Mouse (Mus musculus) mature B cell (primary cell): ENCODE data around the gene Cdk5.
"Not testable (repeated sequence)": the region's sequence is repeated elsewhere in the genome, so short reads cannot be mapped to it uniquely, and the experiment has no call there.

ENCODE experiments used
- in situ Hi-C: fragments of 300-500 bp; cut with MboI; formaldehyde crosslinking; loops from 2 replicates; pipeline ENCODE4 v1.14.3; 2019

The Cdk5 gene

DNA sequence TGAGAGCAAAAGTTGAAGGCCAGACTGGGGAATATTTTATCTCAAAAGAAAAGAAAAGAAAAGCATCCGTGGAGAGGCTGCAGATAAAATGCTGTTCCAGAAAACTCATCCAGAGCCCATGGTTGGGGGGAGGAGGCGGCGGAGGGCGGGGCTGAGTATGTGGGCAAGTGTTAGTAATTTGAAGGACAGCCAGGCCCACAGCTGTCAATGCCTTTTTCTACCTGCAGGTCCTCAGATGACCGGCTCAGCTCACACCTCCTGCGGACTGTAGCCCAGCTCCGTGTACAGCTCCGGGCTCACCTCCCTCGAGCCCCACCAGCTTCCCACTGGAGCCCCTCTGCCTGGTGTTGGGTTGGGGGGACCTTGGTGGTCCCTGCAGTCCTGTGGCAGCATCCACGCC is 23.6 kb downstream of the Cdk5 start:
- in situ Hi-C loops: no loop called here

DNA sequence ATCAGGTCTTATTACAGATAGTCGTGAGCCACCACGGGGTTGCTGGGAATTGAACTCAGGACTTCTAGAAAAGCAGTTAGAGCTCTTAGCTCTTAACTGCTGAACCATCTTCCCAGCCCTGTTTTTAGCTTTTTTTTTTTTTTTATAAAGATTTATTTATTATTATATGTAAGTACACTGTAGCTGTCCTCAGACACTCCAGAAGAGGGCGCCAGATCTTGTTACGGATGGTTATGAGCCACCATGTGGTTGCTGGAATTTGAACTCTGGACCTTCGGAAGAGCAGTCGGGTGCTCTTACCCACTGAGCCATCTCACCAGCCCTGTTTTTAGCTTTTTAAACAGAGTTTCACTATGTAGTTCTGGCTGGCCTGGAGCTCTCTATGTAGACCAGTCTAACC is 27.1 kb downstream of the Cdk5 start:
- in situ Hi-C loops: not testable (repeated sequence)

DNA sequence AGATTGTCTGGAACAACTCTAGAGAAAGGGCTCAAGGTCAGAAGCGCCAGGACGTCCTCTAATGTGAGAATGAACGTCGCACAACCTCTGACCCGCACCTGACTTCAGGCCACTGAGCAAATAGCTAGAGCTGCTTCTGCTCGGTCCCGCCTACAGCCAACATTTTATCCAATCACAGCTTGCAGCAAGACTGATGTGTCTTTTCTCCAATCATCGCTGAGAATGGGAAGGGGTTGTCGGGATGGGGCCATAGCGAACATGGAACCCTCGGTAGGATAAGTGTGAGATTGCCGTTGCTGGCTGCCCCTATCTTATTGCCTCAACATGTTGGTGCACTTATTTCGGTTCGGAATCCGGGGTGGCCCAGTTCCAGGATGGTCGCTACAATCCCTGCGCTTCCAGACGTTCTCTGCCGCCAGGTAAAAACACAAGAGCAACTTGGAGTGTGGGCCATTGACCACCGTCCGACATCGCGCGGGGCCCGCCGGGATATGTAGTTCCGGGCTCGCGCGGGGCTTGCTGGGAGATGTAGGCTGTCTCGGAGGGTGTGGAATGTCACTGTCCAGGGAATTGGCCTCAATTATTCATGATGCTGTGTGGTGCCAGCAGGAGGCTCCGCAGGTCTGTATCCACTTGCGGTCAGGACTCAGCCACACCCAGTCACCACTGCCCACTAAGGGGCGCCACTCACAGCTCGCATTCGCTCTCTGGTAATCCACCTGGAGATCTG is 29.0 kb downstream of the Cdk5 start:
- in situ Hi-C loops: no loop called here

DNA sequence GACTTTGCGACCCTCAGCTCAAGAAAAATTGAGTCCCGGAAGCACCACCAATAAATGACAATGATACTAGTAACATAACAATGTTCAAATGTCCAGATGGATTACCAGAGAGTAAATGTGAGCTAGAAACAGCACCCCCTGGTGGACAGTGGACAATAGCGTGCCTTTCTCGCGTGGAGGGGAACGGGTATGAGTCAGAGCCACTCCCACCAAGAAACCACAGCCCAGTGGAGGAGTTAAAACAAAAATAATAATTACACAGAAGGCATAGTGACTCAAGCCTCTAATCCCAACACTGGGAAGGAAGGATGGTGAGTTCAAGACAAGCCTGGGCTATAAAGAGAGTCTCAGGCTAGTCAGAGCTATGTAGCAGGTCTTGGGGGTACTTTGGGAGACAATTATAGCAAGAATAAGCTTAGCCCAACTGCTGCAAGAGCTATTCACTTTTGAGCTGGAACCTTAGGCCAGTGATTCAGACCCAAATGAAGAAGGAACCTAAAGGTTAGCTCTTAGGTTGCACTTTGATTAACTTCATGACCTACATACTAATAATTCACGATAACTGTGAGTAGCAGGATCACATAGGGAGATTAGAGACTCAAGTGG is 29.8 kb downstream of the Cdk5 start, which contains the start of gene Abcb8:
Gene Abcb8 (plus strand): TSS at position 272 of the 606 bp plus-strand sequence.
- in situ Hi-C loops: no loop called here

DNA sequence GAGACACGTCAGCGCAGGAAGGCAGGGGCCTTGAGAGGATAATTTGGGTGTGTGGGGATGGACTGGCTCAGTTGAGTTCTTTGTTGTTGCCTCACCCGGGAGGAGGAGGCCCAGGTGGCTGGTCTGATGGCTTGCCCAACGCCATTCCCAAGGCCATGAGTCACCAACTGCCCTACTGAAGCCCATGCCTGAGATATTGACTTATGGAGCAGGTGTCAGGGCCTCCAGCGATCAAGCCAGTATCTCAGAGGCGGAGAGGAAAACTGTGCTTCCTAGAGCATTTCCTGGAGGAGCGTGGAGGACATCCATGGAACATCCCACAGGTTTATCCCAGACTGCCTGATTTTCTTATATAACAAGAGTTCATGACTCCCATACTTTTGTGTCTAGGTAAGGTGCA is 30.6 kb downstream of the Cdk5 start:
- in situ Hi-C loops: no loop called here

DNA sequence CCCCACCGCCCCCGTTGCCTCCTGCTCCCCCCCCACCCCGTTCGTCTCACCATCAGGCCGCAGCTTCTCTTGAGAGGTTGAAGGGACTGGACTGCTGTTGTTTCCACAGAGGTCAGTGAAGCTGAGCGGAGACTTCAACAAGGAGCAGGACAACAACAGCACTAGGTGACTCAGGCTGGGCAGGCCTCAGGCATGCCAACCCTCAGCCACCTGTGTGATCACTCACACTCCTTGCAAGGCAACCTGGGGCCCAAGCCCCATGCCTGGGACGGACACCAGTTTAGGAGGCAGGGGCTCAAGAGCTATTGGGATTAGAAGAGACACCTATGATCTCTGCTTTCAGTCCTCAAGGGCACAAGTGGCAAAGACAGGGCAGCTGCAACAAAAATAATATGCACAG is 31.5 kb downstream of the Cdk5 start, which contains the start of gene Atg9b:
Gene Atg9b (minus strand): TSS at position 280 of the 400 bp plus-strand sequence.
- in situ Hi-C loops: no loop called here

DNA sequence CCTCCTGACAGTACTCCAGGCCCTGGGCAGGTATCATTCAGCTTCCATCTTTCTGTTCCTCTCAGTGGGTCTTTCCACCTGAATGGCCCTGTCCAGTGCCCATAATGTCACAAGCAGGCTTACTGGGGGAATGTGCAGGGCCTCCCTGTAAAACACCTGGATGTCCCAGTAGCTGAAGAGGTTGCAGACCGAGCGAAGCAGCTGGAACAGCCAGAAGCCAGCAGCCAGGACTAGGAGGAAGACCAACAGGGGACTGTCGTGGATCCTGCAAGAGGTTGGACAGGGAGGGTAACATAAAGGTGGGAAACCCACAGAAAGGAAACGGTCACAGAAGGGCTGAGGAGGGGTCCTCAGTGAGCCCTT is 33.7 kb downstream of the Cdk5 start:
- in situ Hi-C loops: no loop called here

DNA sequence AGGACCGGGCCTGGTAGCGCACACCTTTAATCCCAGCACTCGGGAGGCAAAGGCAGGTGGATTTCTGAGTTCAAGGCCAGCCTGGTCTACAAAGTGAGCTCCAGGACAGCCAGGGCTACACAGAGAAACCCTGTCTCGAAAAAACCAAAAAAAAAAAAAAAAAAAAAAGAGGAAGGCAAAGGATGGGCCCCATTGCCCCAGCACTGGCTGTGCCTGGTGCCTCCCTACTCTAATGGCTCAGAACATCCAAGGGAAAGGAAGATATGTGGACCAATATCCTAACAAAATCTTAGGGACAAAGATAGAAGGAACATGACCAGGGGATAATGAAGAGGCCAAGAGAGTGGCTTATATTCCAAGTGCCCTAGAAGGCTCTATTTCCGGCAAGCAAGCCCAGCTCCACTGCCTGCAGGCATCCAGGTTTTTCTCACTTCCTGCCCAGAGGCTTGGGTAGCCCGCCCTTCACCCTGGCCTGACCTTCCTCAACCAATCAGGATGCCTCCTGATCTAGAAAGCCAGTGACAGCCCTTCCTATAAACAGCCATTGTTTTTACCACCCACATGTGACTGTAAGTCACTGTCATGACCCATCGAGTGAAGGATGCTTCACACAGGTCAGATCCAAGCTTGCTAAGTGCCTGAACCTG is 34.2 kb downstream of the Cdk5 start:
- in situ Hi-C loops: no loop called here

DNA sequence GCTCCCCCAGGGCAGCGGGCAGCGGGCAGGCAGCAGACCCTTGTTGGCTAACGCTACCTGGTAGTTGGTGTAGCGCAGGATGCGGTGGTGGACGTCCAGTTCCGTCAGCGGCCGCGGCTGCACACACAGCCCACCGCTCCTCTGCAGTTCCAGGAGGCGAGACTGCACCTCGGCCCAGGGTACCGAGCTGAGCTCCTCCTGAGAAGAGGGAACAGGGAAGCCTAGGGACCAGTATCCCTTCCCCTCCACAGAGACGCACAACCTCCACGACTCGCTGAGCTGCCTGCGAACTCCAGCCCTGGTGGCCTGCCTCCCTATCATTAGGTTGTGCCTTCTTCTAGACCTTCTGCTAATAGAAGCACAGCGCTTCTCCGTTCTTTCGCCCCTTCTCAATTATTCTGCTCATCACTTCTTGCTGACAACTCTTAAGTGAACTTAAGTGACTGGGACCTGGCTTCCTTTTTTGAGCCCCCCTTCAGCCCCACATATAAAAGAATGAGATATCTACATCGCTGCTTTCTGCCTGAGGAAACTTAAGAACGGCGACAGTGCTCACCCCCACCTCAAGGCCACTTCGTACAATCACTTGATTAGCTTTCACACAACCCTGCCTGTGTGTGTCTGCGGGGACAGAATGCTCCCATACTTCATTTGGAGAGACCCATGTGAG is 34.9 kb downstream of the Cdk5 start:
- in situ Hi-C loops: no loop called here

DNA sequence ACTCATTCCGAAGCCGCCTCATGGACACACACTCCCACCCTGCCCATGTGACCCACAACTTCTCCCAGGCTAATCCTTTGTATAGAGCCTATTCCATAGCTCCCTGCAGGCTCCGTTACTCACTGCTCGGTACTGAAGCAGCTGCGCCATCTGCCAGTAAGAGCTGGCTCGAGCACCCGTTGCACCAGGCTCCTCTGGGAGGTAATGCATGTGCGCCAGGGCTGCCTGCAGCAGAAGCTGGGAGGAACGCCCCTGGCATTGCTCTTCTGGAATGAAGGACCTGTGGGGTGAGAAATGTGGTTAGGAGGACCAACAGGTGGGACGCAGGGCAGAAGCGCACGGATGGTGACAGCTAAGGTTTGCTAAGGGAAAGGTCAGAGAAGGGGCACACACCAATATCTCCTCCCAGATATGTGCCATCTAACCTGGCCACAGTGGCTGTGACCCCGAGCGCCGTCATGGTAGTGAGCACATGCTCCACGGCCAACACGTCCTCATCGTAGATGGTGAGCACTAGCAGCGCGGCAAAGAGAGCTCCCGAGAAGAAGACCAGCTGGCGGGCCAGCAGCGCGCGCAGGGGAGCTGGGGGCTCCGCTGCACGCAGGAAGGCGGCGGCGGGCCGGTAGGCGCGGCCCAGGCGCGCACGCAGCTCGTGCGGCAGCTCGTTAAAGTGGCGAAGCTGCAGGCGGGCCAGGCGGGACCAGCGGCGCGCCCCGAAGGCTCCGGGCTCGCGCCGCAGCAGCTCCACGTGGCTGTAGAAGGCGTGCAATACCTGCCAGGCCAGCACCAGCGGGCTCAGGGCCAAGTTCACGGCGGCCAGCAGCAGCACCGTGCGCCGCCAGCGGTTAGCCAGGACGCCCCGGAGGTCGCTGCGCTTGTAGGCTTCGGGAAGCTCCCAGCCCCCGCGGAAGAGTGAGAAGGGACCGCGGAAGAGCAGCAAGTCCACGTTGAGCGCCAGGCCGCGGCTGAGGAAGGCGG is 35.8 kb downstream of the Cdk5 start:
- in situ Hi-C loops: no loop called here

DNA sequence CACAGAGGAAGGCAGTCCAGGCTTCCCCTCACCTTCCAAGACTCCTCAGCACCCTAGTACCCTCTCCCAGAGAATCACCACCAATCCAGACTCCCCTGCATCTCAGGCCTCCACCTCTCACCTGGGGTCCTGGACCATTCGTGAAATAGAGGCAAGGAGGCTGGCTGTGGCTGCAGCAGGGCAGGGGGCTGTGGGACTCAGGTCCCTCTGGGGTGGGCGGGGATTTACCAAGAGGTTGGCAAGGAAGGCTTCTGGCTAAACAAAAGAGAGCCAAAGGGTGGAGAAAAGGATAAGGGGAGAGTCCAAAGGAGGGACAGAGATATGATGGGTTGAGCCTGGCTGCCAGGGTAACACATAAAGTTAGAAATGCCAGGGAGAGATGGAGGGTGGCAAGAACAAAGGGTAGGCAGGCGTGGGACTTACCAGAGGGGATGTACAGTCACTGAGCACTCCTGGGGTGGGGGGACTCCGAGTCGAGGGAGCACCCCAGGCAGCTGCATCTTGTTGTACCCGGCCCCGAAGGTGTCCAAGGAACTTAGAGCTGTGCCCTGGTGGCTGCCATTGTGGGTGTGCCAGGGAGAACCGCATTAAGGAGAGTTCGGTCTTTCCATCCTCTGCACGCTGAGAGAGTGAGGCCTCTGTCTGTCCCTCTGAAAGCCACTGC is 37.3 kb downstream of the Cdk5 start:
- in situ Hi-C loops: no loop called here

DNA sequence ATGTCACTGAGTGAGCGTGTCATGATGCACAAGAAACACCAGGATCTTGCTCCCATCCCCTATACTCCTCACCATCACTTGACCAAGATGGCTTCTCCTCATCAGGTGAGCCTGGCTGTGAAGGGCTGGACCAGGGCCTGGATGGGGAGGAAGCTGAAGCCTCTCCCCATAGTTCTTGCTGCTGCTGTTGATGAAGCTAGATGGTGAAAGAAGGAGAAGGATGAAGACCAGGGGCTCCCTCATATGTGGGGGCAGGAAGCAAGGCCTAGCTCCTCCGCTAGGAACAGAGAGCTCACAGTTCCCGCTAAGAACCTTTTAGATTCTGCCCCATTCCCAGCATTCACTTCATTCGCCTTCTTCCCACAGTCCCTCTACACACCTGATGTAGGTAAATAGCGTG is 38.0 kb downstream of the Cdk5 start:
- in situ Hi-C loops: no loop called here

DNA sequence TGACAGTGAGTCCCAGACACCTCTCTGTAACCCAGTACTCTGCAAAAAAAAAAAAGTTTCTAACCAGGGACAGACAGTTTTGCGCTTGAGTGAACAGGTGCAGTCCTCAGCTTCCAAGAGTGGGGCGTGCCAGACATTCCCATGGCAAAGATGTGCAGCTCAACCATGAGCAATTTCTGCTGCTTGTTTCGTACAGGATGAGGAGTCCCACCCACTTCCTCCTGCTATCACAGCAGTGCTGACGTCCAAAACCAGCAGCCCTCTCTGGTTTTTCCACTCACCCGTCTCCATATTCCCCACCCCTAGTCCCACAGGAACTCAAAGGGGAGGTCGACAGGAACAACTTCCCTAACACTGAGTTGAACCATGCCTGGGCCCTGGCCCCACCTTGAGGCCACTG is 38.9 kb downstream of the Cdk5 start:
- in situ Hi-C loops: no loop called here

DNA sequence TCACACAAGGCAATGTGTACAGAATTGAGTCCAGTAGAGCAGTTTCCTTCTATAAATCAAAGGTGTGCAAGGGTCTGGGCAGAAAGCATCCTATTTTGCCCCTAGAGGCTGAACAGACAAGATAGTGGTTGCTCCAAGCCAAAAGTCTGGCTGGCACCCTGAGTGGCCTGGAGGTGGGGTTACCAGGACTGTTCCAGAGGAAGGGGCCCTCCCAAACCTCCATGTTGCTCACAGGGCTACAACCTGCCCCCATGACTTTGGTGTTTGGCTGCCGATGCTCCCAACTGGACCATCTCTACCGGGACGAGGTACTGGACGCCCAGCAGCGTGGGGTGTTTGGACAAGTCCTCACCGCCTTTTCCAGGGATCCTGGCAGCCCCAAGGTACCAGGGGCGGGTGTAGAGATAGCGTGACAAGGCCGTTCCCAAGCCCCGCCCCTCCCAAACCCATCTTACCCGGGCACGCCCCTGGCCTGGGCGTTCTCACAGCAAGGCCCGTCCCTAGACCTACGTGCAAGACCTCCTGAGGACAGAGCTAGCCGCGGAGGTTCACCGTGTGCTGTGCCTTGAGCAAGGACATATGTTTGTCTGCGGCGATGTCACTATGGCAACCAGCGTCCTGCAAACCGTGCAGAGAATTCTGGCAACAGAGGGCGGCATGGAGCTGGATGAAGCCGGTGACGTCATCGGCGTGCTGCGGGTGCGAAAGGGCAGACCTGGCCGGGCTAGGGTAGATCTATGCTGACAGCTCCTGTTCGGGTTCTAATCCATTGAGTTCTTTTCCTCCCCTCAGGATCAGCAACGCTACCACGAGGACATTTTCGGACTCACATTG is 40.1 kb downstream of the Cdk5 start:
- in situ Hi-C loops: no loop called here

DNA sequence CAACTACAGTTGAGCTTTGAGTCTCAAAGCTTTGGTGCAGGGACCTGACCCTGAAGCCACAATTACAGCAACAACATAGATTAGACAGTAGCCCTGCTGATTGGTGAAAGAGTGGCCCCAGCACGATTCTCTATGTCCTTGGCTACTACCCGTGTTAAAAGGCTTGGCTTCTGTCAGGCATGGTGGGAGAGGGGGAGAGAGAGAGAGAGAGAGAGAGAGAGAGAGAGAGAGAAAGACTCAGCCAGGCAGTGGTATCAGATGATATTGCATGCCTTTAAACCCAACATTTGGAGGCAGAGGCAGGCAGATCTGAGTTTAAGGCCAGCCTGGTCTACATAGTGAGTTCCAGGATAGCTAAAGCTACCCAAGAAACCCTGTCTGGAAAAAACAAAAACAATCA is 41.3 kb downstream of the Cdk5 start:
- in situ Hi-C loops: no loop called here

DNA sequence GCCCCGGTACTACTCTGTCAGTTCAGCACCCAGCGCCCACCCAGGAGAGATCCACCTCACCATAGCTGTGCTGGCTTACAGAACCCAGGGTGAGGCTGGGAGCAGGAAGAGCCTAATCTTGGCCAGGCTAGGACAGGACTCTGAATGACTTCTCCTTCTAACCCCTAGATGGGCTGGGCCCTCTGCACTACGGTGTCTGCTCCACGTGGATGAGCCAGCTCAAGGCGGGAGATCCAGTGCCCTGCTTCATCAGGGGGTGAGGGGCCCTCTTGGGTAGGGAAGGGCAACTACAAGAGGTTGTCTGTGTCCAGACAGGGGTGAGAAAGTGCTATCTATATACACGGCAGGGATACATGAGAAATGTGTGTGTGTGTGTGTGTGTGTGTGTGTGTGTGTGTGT is 41.8 kb downstream of the Cdk5 start:
- in situ Hi-C loops: no loop called here

DNA sequence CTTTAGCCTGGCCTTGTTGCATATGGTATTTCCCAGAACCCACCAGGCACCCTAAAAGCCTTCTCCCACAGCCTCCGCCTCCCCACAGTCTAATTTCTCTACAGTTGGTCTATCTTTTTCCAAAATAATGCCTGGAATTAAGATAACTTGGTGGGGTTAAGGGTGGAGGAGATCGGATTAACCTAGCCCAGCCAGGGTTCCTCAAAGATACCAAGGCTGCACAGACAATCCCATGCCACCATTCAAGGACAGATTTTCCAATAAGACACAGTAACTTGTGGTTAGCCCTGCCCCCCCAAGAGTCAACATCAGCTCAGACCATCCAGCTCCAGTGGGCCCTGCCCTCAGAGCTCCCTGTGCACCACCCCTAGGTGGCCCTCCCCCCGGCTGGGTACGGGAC is 42.8 kb downstream of the Cdk5 start:
- in situ Hi-C loops: no loop called here

DNA sequence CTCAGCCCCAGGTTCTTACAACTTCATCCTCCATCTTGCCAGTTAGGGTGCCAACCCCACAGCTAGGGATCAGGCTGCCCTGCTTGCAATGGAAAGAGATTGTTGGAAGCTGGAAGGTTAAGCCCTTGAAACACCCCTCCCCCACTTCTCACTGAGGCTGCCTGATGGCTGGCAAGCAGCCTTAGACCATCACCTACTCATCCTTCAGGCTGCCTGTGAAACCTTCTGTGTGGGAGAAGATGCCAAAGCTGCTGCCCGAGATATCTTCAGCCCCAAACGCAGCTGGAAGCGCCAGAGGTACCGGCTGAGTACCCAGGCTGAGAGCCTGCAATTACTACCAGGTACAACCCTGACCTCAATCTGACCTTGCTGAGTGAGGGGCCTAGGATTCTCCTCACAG is 43.8 kb downstream of the Cdk5 start:
- in situ Hi-C loops: no loop called here

DNA sequence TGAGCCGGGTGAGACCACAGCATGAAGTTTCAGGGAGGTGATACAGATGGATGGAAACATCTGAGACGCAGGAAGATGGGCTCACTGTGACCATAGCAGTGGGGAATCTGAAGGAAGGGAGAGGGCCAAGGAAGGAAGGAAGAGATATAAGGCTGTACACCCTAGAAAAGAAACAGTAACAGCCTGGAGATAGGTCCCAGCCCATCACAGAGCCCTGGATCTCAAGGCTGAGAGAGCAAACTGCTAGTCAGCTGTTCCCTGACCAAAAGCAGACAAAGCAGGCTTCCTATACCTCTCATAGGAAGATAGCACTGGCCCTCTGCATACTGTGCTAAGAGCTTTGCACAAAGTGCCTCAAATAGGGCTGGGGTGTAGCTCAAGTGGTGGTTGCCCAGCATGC is 44.6 kb downstream of the Cdk5 start:
- in situ Hi-C loops: no loop called here

DNA sequence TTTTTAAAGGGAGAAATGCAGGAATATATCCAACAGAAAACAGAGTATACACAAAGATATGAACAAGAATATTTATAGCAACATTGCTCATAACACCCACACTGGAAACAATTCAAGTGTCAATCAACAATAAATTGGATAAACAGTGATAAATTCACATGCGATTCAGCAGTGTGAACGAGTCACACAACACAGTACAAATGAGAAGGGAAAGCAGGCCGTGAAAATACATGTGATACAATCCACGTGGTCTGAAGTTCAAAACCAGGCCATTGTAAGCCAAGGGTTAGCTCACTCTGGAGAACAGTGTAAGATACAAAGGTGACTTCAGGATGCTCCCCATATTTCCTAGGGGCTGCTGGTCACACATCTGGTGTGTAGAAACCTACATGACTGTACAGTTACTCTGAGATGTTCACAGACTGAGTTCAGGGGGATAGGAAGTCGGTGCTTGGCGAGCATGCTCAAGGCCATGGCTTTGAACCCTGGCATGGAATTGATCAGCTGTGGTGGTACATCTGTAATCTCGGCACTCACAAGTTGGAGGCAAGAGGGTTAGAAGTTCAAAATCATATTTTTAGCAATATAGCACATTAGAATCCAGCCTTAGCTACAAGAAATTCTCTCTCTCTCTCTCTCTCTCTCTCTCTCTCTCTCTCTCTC is 48.5 kb downstream of the Cdk5 start:
- in situ Hi-C loops: no loop called here
